Mouse (Mus musculus): ENCODE measurements at regions not wholly inside any gene's neighbourhood (a gene's known extent, or its start where the extent isn't known, plus 50 kb on each side); places are given as distances from the start of the nearest gene placed in this dataset.
A peak's percentile ranks its signal among the peaks of the same experiment; 100 is the strongest.

DNA sequence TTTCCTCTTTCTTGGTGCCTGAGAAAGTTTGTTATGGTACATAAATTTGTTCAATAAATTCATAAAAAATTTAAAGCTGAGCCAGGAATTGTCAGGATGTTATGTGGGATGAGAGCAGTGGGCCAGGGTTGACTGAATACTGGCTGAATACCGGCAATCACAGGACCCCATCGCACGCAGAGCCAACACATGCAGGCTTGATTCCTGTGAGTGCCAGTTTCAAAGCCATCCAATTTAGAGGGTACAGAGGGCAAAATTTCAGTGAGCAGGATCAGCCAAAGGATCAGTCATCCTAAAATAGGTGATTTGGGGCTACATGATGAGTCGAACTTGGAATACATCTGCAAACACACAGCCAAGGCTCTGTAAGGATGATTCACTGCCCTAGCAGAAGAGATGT lies 583.6 kb upstream of the Nectin3 start:
- DNase-seq (ENCODE audit: low spot score in 2 of 2) = no peak
- intact Hi-C loops (cut with DNase I) = no loop called here

- no peak for DNase-seq (ENCODE audit: low spot score in 2 of 2)
- intact Hi-C loops (cut with DNase I) = no loop called here
Observed at GRCm38 (mm10) chr16:47080330-47080729, 582.0 kb upstream of the Nectin3 start.

DNA sequence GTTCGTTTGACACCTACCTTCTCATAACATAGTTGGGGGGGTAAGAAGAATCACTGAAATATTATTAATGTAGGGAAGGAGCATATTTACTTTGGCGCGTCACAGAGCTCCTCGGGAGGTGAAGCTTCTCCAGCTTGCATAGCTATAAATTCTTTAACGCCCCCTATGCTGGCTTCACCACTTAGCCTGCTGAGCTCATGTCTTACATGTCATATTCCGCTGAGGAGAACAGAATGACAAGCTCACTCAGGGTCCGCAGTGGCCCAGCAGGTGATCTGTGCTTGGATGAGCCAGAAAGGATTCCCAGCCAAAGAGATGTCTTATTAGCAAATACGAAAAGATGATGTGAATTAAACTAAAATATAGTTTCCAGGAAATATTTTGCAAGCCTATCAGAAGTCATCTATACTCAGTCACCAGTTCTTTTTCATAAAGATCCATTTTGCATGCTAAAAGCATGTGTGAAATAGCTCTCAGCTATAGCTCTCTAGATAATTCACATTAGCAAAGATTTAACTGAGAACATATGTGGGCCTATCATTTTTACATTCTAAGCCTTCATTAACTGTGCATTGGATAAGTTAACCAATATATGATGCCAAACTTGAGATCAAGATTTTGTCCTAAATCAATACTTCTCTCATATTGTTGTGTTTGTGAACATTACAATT lies 561.1 kb upstream of the Nectin3 start:
- no peak for DNase-seq (ENCODE audit: low spot score in 2 of 2)
- intact Hi-C loops (cut with DNase I) = no loop called here

- intact Hi-C loops (cut with DNase I) = no loop called here
- DNase-seq (ENCODE audit: low spot score in 2 of 2) = no peak
Observed at GRCm38 (mm10) chr16:47058811-47059210, 560.5 kb upstream of the Nectin3 start.

GRCm38 (mm10) chr16:47025971-47026370 lies 527.6 kb upstream of the Nectin3 start:
- peak; percentile 3 to 30 for DNase-seq (ENCODE audit: low spot score in 2 of 2)
- intact Hi-C loops (cut with DNase I) = no loop called here

GRCm38 (mm10) chr16:47017486-47017885 lies 519.2 kb upstream of the Nectin3 start:
- intact Hi-C loops (cut with DNase I) = no loop called here

DNA sequence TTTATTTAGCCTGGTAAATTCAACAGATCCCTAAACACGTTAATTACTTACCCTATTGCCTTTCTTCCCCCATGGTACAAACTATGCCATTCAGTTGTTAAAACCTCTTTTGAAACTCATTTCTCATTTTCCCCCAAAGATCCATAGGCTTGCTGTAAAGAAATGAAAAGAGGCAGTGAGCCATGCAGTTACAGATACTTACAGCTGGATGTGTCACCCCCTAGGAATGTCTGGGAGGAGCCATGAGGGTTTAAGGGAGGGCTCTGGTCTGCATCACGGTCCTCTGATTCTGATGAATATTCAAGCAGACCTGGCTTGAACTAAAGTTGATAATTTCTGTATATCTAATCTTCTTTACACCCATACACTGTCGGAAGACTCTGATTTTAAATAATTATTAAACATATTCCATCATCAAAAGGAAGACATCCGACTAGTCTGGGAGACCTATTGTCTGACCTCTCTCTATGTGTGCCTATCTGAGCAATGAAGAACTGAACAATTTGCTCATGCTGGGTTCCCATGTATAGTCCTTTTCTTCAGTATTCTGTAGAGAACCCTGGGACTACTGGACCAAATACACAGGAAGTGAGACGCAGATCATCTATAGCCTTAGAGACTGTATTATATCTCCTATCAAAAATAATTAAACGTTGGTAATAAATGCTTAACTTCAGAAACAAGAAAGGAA lies 484.7 kb upstream of the Nectin3 start:
- no peak for DNase-seq (ENCODE audit: low spot score in 2 of 2)
- intact Hi-C loops (cut with DNase I) = no loop called here

More at GRCm38 (mm10) chr16:47017486-47017885, 519.2 kb upstream of the Nectin3 start:
- no peak for DNase-seq (ENCODE audit: low spot score in 2 of 2)

GRCm38 (mm10) chr16:46982272-46982909 lies 484.1 kb upstream of the Nectin3 start:
- intact Hi-C loops (cut with DNase I) = no loop called here

GRCm38 (mm10) chr16:46965741-46966140 lies 467.4 kb upstream of the Nectin3 start:
- DNase-seq (ENCODE audit: low spot score in 2 of 2) = no peak
- intact Hi-C loops (cut with DNase I) = no loop called here

More at GRCm38 (mm10) chr16:46982272-46982909, 484.1 kb upstream of the Nectin3 start:
- no peak for DNase-seq (ENCODE audit: low spot score in 2 of 2)

GRCm38 (mm10) chr16:46956990-46957389 lies 458.7 kb upstream of the Nectin3 start:
- DNase-seq (ENCODE audit: low spot score in 2 of 2) = peak; percentile 5 to 51
- intact Hi-C loops (cut with DNase I) = no loop called here

DNA sequence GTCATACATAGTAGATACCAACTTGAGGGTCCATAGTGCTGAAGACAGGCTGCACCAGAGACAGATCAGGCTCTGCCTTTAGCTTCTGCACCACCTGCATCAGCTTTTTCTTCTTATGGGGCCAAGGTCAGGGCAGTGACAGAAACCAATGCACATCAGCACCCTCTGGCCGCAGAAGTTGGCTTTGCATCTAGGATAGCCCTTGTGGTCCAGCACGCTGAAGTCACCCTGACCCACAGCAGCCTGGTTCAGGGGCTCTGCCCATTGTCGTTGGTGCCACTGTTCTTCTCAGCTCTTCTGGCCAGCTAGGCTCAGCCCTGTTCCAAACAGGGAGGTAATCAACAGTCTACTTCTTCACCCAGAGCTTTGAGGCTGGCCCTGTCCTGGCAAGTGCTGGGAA lies 427.7 kb upstream of the Nectin3 start:
- intact Hi-C loops (cut with DNase I) = no loop called here
- no peak for DNase-seq (ENCODE audit: low spot score in 2 of 2)

- no peak for DNase-seq (ENCODE audit: low spot score in 2 of 2)
- intact Hi-C loops (cut with DNase I) = no loop called here
Observed at GRCm38 (mm10) chr16:46894576-46895203, 396.4 kb upstream of the Nectin3 start.

GRCm38 (mm10) chr16:46878739-46879138 lies 380.4 kb upstream of the Nectin3 start:
- DNase-seq (ENCODE audit: low spot score in 2 of 2) = no peak

GRCm38 (mm10) chr16:46863959-46864358 lies 365.6 kb upstream of the Nectin3 start:
- DNase-seq (ENCODE audit: low spot score in 2 of 2) = peak; percentile 15 to 22
- intact Hi-C loops (cut with DNase I) = no loop called here

More at GRCm38 (mm10) chr16:46878739-46879138, 380.4 kb upstream of the Nectin3 start:
- intact Hi-C loops (cut with DNase I) = no loop called here

- intact Hi-C loops (cut with DNase I) = no loop called here
- no peak for DNase-seq (ENCODE audit: low spot score in 2 of 2)
Observed at GRCm38 (mm10) chr16:46849534-46849933, 351.2 kb upstream of the Nectin3 start.

- intact Hi-C loops (cut with DNase I) = no loop called here
- no peak for DNase-seq (ENCODE audit: low spot score in 2 of 2)
Observed at GRCm38 (mm10) chr16:46848755-46849154, 350.4 kb upstream of the Nectin3 start.

DNA sequence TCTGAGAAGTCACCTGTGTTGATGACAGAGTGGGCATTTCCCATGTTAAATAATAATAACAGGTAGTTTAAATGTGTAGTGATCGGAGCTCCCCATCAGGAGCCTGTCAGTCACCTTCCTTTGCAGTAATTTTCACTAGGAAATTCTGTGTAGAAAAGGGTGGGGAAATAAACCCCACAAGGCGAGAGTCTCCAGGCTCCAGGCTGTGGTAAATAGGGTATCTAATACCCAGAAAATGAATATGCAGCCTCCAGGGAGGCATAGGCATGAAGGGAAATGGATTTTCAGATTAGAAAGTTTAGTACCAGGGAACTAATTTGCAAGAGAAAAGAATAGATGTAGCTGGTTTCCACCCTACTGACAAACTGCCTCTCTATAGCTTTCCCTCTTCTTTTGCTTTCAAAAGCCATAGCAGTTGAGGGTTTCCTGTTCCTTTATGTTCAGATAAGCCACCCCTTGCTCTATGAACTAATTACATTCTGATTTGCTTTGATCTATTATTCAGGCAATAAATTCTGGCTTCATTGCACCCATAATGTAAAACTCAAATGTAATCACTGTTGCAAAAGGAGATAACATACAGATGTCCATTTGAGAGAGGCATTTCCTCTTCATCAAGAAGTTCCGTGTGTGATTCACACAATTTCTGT lies 349.5 kb upstream of the Nectin3 start:
- intact Hi-C loops (cut with DNase I) = no loop called here
- no peak for DNase-seq (ENCODE audit: low spot score in 2 of 2)

DNA sequence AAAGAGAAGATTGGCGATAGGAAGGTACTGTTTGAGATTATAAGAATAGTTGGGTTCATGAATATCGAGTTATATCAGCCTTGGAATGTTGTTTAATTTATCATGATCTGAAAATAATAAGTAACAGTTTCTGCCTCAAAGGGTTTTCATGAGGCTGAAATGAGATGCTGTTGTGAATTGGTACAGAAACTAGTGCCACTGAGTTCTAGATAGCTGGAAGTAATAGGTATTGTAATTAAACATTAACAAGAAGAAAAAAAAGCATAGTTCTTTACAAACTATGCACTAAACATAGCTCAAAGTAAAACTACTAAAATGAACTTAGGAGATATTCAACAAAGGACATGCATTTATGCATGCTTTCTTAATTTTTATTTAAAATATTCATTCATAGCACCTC lies 342.9 kb upstream of the Nectin3 start:
- intact Hi-C loops (cut with DNase I) = no loop called here
- DNase-seq (ENCODE audit: low spot score in 2 of 2) = no peak

- intact Hi-C loops (cut with DNase I) = no loop called here
Observed at GRCm38 (mm10) chr16:46840764-46841163, 342.4 kb upstream of the Nectin3 start.

GRCm38 (mm10) chr16:46825147-46825546 lies 326.8 kb upstream of the Nectin3 start:
- DNase-seq (ENCODE audit: low spot score in 2 of 2) = no peak
- intact Hi-C loops (cut with DNase I) = no loop called here

More at GRCm38 (mm10) chr16:46840764-46841163, 342.4 kb upstream of the Nectin3 start:
- no peak for DNase-seq (ENCODE audit: low spot score in 2 of 2)
